Mouse (Mus musculus) cerebellum, adult 2 months (tissue): ENCODE measurements around the gene Fkbp4. TPM values are rescaled to one million over a fixed set of nuclear protein-coding genes. Genes with fewer than 3 reads are reported as not detected.

Source experiments
- DNase-seq, 2 experiments: peaks; one replicate each; pipeline ENCODE4 v3.0.0; 2021
- H3K27ac ChIP-seq: fragments of 200-500 bp; 2 replicates; pipeline ENCODE4 v1.5.1; 2012; ENCODE audit warnings: low read length, control low read depth, inconsistent platforms; ENCODE audit not compliant: insufficient read depth
- H3K27me3 ChIP-seq: fragments of 200-500 bp; 2 replicates; pipeline ENCODE4 v1.6.1; 2012; ENCODE audit warnings: inconsistent platforms, mild to moderate bottlenecking, low read length, moderate library complexity; ENCODE audit not compliant: control insufficient read depth, insufficient read depth
- H3K4me1 ChIP-seq: fragments of 200-500 bp; 2 replicates; pipeline ENCODE4 v1.6.1; 2011; ENCODE audit warnings: low read length; ENCODE audit not compliant: control insufficient read depth, insufficient read depth
- H3K4me3 ChIP-seq: fragments of 200-500 bp; replicated peaks from 2 replicates; pipeline ENCODE3; 2011; ENCODE audit warnings: mild to moderate bottlenecking, low read depth, low read length, control low read depth; ENCODE audit not compliant: insufficient read depth
- CTCF ChIP-seq: fragments of 200-500 bp; IDR thresholded peaks from 2 replicates; pipeline ENCODE4 v1.5.1; 2011; ENCODE audit warnings: low read depth, mild to moderate bottlenecking, control low read depth, low read length, moderate library complexity, borderline replicate concordance; ENCODE audit not compliant: insufficient read depth
- POLR2A ChIP-seq: fragments of 200-500 bp; IDR thresholded peaks from 2 replicates; pipeline ENCODE4 v1.6.1; 2011; ENCODE audit warnings: low read length, control low read depth, borderline replicate concordance; ENCODE audit not compliant: insufficient read depth
- WGBS: fragments of 180-500 bp; shearing (Covaris S2); methylation state at CpG from one replicate; pipeline ENCODE4 v1.1.7; 2018; 5-methylcytosine and 5-hydroxymethylcytosine counted together
- polyA plus RNA-seq: library from polyadenylated mRNA; depleted of rRNA; stranded (reverse); fragments of >200 nt; gene quantifications from 2 replicates; pipeline ENCODE4 v1.2.3, GENCODE M21; 2012

Gene Fkbp4
- polyA plus RNA-seq, 1 experiment: 249 TPM

GRCm38 (mm10) chr6:128423496-128424268 is 14.8 kb downstream of the Fkbp4 start:
- Histone ChIP-seq H3K4me3 (peak overlapping the region; percentile 82), H3K4me1 (no peaks in the 10 kb centered on the region; the same call in 1 of the 2 replicates), H3K27ac (peak overlapping the region; percentile 64; the same call in 1 of the 2 replicates), H3K27me3 (no peaks in the 10 kb centered on the region)
- 34% methylated on average over 16 of the region's 16 CpGs for WGBS
- TF ChIP-seq POLR2A: no peak
- no peak for TF ChIP-seq CTCF
- DNase-seq: peak; percentile 47 to 48

- no peak for DNase-seq
- WGBS: 81% methylated on average over 3 of the region's 3 CpGs
- no peak for TF ChIP-seq POLR2A
- TF ChIP-seq CTCF: no peak
- Histone ChIP-seq H3K27ac (no peak overlapping the region), H3K4me1 (peaks cover 4% of the 10 kb centered on the region), H3K27me3 (no peaks in the 10 kb centered on the region), H3K4me3 (no peak overlapping the region)
These were observed 17.0 kb downstream of the Fkbp4 start for GRCm38 (mm10) chr6:128421480-128421879.

DNA sequence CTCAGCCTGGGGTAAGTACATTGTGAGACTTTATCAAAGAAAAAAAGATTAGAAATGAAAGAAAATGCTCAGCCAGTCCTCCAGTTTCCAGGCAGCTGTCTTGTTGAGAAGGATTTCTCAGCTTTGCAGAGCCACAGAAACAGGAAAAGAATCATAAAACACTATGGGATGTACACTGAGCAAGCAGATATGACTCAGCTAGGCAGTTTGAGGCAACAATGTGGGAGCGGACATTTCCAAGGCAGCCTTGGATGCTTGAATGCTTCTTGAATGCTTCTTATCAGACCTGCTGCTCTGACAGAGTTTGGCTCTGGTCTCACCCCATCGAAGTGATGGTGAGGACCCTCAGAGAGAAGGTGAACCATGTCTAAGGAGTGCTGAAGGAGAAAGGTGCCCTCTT is 17.4 kb downstream of the Fkbp4 start:
- TF ChIP-seq POLR2A: no peak
- Histone ChIP-seq H3K4me3 (no peak overlapping the region), H3K27me3 (no peaks in the 10 kb centered on the region), H3K4me1 (peaks cover 4% of the 10 kb centered on the region), H3K27ac (no peak overlapping the region)
- 89% methylated on average over 2 of the region's 2 CpGs for WGBS
- DNase-seq: no peak

- Histone ChIP-seq H3K27me3 (no peaks in the 10 kb centered on the region), H3K27ac (no peak overlapping the region), H3K4me1 (peaks cover 4% of the 10 kb centered on the region), H3K4me3 (no peak overlapping the region)
- WGBS: 61% methylated on average over 1 of the region's 1 CpGs
- TF ChIP-seq CTCF: no peak
- TF ChIP-seq POLR2A: no peak
- DNase-seq: no peak
These were observed 20.4 kb downstream of the Fkbp4 start for GRCm38 (mm10) chr6:128418076-128418475.

DNA sequence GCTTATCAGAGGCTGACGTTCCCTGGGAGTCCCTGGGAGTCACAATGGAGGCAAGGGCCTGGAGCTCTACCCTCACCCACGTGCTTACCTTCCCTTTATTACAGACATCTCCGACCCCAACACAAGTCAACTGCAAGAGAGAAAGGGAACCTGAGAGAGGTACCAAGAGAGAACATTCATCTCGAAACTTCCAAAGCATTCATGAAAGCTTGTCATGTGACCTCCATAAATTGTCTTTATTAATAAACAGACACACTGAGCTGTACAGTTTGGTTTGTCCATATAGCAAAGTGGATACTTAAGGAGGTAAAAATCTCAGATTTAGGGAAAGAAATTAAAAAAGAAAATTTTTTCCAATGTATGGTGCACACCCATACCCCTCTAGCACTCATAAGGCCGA is 22.3 kb downstream of the Fkbp4 start:
- H3K27me3 ChIP-seq: no peaks in the 10 kb centered on the region
- WGBS: 85% methylated on average over 5 of the region's 5 CpGs
- peaks cover 4% of the 10 kb centered on the region for H3K4me1 ChIP-seq
- H3K27ac ChIP-seq: no peak overlapping the region
- no peak for DNase-seq
- TF ChIP-seq CTCF (no peak), POLR2A (no peak)
- no peak overlapping the region for H3K4me3 ChIP-seq

GRCm38 (mm10) chr6:128411115-128411514 is 27.4 kb downstream of the Fkbp4 start:
- DNase-seq: peak; percentile 70 to 83
- TF ChIP-seq CTCF (peak; percentile 89), POLR2A (no peak)
- Histone ChIP-seq H3K4me3 (no peak overlapping the region), H3K27ac (no peak overlapping the region), H3K27me3 (no peaks in the 10 kb centered on the region), H3K4me1 (no peaks in the 10 kb centered on the region)
- 11% methylated on average over 3 of the region's 3 CpGs for WGBS

DNA sequence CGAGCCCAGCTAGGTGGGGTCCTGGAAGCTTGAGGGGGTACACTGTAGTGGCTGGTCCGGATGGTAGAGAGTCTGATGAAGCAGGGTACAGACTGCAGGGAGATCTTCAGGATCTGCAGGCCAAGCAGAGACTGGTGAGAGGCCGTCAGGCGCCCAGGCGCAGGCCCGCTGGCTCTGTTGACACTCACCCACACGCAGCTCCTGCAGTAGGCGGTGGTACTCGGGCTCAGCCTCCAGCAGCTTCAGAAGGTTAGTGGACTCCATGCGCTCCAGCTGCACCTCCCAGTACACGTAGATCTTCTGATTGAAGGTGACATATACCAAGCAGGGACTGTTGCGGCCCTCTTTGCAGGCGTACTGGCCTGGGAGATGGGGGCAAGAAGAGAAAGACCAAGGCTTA is 28.2 kb downstream of the Fkbp4 start:
- TF ChIP-seq CTCF: no peak
- TF ChIP-seq POLR2A: no peak
- H3K4me1 ChIP-seq: no peaks in the 10 kb centered on the region
- 95% methylated on average over 13 of the region's 13 CpGs for WGBS
- no peak overlapping the region for H3K27ac ChIP-seq
- no peak overlapping the region for H3K4me3 ChIP-seq
- no peaks in the 10 kb centered on the region for H3K27me3 ChIP-seq
- DNase-seq: peak in 1 of 2 experiments; percentile 16

GRCm38 (mm10) chr6:128408544-128409125 is 29.8 kb downstream of the Fkbp4 start:
- Histone ChIP-seq H3K4me3 (no peak overlapping the region), H3K4me1 (peaks cover 3% of the 10 kb centered on the region), H3K27ac (no peak overlapping the region), H3K27me3 (no peaks in the 10 kb centered on the region)
- TF ChIP-seq CTCF (no peak), POLR2A (no peak)
- DNase-seq: no peak
- WGBS: 87% methylated on average over 7 of the region's 7 CpGs
